Mouse (Mus musculus) megakaryocyte, embryonic 14.5 days (primary cell): ENCODE data around the gene Slc25a11. TPM values are rescaled to one million over a fixed set of nuclear protein-coding genes. Genes with fewer than 3 reads are reported as not detected.

Experiments used
- H3K27me3 ChIP-seq: replicated peaks from 2 replicates; pipeline ENCODE3; 2012; ENCODE audit warnings: inconsistent platforms
- H3K36me3 ChIP-seq: replicated peaks from 2 replicates; pipeline ENCODE3; 2012; ENCODE audit warnings: low read length, inconsistent platforms, mixed read lengths
- H3K4me1 ChIP-seq: 2 replicates; pipeline ENCODE4 v1.6.1; 2012; ENCODE audit warnings: inconsistent platforms
- H3K4me3 ChIP-seq: replicated peaks from 2 replicates; pipeline ENCODE3; 2012; ENCODE audit warnings: moderate library complexity, mild to moderate bottlenecking, inconsistent platforms
- H3K9me3 ChIP-seq: 2 replicates; pipeline ENCODE4 v1.6.1; 2012; ENCODE audit warnings: inconsistent platforms
- FLI1 ChIP-seq: IDR thresholded peaks from 2 replicates; pipeline ENCODE4 v1.6.1; 2012; ENCODE audit warnings: low read length, inconsistent platforms, mixed read lengths
- GATA1 ChIP-seq: IDR thresholded peaks from 3 replicates; pipeline ENCODE4 v1.6.1; 2012; ENCODE audit warnings: mixed read lengths, low read length, inconsistent platforms, borderline replicate concordance
- polyA plus RNA-seq: library from polyadenylated mRNA; stranded (reverse); fragments of >175 nt; gene quantifications from 2 replicates; pipeline ENCODE4 v1.2.3, GENCODE M21; 2012; ENCODE audit warnings: low replicate concordance; ENCODE audit not compliant: insufficient read depth

Slc25a11 gene
- 15.7 and 78.7 TPM in 2 replicates for polyA plus RNA-seq

DNA sequence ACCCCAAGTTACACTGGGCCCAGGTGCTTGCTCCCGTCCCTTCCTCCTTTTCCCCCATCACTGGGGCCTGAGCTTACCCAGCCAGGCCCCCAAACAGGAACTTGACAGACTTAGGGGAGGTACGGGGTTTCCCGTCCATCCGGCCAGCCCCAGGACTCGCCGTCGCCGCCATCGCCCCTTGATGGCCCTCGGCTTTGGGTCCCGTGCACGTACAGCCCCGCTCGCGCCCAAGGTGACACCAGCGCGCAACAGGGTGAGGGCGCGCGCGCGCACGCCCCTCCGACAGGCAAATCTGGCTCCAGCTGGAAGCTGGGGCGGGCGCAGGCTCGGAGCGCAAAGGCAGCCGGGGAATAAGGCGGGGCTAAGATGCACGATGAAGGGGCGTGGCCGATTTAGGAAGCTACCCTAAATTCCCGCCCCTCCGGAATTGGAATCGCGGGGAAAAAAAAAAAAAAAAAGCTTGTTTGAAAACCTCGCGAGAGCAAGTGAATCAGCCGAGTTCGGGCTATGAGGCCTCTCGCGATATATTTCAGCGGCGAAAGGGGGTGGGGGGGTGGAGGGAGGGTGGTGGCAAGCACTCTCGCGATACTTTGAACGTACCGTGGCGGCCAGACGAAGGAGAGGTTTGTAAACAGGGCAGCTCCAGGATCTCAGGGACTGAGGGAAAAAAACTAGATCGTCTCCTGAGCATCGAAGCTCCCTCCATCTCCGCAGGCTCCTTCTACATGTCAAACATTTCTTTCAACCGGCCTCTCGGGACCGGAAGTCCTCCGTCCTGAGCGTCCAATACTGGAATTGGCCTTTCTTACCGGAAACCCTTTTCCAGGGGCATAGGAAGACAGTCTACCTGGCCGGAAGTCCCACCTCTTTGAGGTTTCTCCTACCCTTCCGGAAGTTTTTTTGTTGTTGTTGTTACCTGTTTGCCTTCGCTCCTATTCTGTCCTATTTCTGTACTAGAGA is at the start of gene Slc25a11, which contains the start of gene Rnf167:
Slc25a11 (minus strand) TSS at position 789 of the 960 bp plus-strand sequence.
Rnf167 (plus strand) TSS at position 545 of the 960 bp plus-strand sequence.
- H3K4me3 ChIP-seq: peak within 1 kb of the TSS; percentile 93
- H3K9me3 ChIP-seq: no peaks in the 10 kb centered on the region
- peaks cover 73% of the 10 kb centered on the region for H3K4me1 ChIP-seq
- H3K36me3 ChIP-seq: peaks cover 86% of the 10 kb centered on the region
- no peaks in the 10 kb centered on the region for H3K27me3 ChIP-seq
- TF ChIP-seq GATA1 (no peak), FLI1 (peak; percentile 42; the same call in 1 of the 2 replicates)

- no peak overlapping the region for H3K4me3 ChIP-seq
- peaks cover 9% of the 10 kb centered on the region for H3K4me1 ChIP-seq
- TF ChIP-seq FLI1: no peak
- TF ChIP-seq GATA1: no peak
- no peaks in the 10 kb centered on the region for H3K9me3 ChIP-seq
- H3K27me3 ChIP-seq: peaks cover 27% of the 10 kb centered on the region
- H3K36me3 ChIP-seq: no peaks in the 10 kb centered on the region
These were observed 46.2 kb upstream of the Slc25a11 start for GRCm38 (mm10) chr11:70693504-70693903.

- H3K27me3 ChIP-seq: peaks cover 22% of the 10 kb centered on the region
- H3K4me1 ChIP-seq: peaks cover 40% of the 10 kb centered on the region
- H3K9me3 ChIP-seq: no peaks in the 10 kb centered on the region
- H3K36me3 ChIP-seq: peaks cover 17% of the 10 kb centered on the region
- no peak overlapping the region for H3K4me3 ChIP-seq
- TF ChIP-seq GATA1: no peak
- no peak for TF ChIP-seq FLI1
These were observed 42.3 kb upstream of the Slc25a11 start for GRCm38 (mm10) chr11:70689578-70689977.

- peak overlapping the region; percentile 95 for H3K4me3 ChIP-seq
- TF ChIP-seq FLI1 (no peak), GATA1 (no peak)
- no peaks in the 10 kb centered on the region for H3K9me3 ChIP-seq
- peaks cover 48% of the 10 kb centered on the region for H3K4me1 ChIP-seq
- peaks cover 16% of the 10 kb centered on the region for H3K27me3 ChIP-seq
- peaks cover 29% of the 10 kb centered on the region for H3K36me3 ChIP-seq
These were observed 41.1 kb upstream of the Slc25a11 start for GRCm38 (mm10) chr11:70688372-70688771.

GRCm38 (mm10) chr11:70687601-70688199 is 40.4 kb upstream of the Slc25a11 start, which contains the start of gene Camta2:
Gene Camta2 (minus strand): TSS chr11:70688105.
- peaks cover 15% of the 10 kb centered on the region for H3K27me3 ChIP-seq
- peak within 1 kb of the TSS; percentile 95 for H3K4me3 ChIP-seq
- no peak for TF ChIP-seq GATA1
- no peak for TF ChIP-seq FLI1
- peaks cover 54% of the 10 kb centered on the region for H3K4me1 ChIP-seq
- peaks cover 36% of the 10 kb centered on the region for H3K36me3 ChIP-seq
- H3K9me3 ChIP-seq: no peaks in the 10 kb centered on the region

DNA sequence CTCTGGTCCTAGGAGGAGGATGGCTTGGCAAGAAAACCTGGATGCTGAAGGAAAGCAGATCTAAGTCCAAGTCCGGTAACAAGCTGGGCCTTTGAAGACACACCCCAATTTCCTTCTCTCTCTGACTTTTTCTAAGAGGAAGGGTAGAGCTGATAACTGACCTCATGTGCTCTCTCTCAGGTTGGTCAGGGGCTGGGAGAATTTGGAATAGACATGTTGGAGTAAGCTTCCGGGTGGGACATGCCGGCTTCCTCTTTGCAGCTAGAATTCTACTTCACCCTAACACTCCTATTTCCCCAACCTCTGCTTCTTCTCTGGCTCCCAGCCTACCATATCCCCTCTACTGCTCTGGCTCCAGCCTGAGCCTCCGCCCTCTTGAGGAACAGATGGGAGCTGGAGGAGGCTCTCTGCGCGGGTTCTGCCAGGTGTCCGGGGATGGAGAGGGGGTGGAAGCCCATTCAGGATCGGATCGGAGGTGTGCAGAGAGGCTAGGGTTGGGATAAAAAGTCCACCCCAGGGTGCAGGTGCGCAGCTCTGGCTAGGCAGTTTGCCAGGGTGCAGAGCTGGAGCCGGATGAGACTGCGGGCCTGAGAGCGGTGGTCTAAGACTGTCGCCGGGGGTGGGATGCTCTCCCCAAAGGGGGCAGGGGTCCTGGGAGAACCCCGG is 39.8 kb upstream of the Slc25a11 start:
- H3K36me3 ChIP-seq: peaks cover 43% of the 10 kb centered on the region
- H3K27me3 ChIP-seq: peaks cover 13% of the 10 kb centered on the region
- TF ChIP-seq GATA1: no peak
- TF ChIP-seq FLI1: no peak
- no peaks in the 10 kb centered on the region for H3K9me3 ChIP-seq
- peaks cover 61% of the 10 kb centered on the region for H3K4me1 ChIP-seq
- peak overlapping the region; percentile 95 for H3K4me3 ChIP-seq

DNA sequence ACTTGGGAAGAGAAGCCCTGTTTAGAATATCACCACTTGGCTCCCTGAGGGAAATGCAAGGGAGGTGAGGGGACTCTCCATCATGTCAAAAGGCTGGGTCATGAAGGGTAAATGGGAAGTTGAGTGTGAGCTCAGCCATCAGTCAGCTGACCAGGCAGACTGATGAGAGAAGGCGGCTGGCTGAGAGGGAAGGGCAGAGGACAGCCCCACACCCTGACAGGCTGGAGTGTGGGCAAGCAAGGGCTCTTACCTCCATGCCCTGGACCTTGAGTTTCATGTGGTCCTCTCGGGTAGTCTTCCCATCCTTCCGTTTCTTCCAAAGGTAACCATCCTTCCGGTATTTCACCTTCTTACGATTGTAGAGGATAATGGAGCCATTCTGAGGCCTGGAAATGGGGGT is 36.4 kb upstream of the Slc25a11 start:
- Histone ChIP-seq H3K4me3 (no peak overlapping the region), H3K4me1 (peaks cover 74% of the 10 kb centered on the region), H3K36me3 (peaks cover 76% of the 10 kb centered on the region), H3K9me3 (no peaks in the 10 kb centered on the region), H3K27me3 (no peaks in the 10 kb centered on the region)
- TF ChIP-seq FLI1: no peak
- no peak for TF ChIP-seq GATA1

GRCm38 (mm10) chr11:70681897-70682581 is 34.8 kb upstream of the Slc25a11 start:
- Histone ChIP-seq H3K4me1 (peaks cover 66% of the 10 kb centered on the region), H3K27me3 (no peaks in the 10 kb centered on the region), H3K36me3 (peaks cover 91% of the 10 kb centered on the region), H3K9me3 (no peaks in the 10 kb centered on the region), H3K4me3 (no peak overlapping the region)
- TF ChIP-seq FLI1: no peak
- no peak for TF ChIP-seq GATA1

DNA sequence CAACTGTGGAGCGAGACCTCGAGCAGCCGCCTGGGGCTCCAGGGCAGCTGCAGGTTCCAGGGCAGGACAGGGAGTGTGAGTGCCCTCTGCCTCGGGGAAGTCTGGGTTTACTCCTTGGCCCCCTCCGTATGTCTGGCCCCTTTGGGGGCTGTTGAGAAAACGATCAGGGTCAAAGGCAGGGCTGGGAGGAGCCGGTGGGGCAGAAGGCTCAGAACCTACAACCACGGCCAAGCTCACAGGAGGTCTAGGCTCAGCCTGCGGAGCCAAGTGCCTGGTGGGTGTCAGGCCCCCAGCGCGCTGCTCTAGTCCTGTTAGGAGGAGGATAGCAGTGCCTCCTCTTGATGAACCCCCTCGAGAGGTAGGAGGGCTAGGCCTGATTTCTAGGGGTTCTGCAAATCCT is 33.9 kb upstream of the Slc25a11 start:
- Histone ChIP-seq H3K27me3 (no peaks in the 10 kb centered on the region), H3K36me3 (peaks cover 98% of the 10 kb centered on the region), H3K9me3 (no peaks in the 10 kb centered on the region), H3K4me3 (no peak overlapping the region), H3K4me1 (peaks cover 62% of the 10 kb centered on the region)
- TF ChIP-seq GATA1 (no peak), FLI1 (no peak)
